Mouse (Mus musculus) hindbrain, embryonic 11.5 days (tissue): Measurements from ENCODE around the gene Prox2. TPM values are rescaled to one million over a fixed set of nuclear protein-coding genes. Genes with fewer than 3 reads are reported as not detected.
"Not testable (repeated sequence)": the region's sequence is repeated elsewhere in the genome, so short reads cannot be mapped to it uniquely, and the experiment has no call there.

Source experiments
- ATAC-seq: fragments of 200-750 bp; cut with Nextera tagmentation; 2 replicates; pipeline ENCODE4 v1.8.0; 2017; ENCODE audit warnings: mild to moderate bottlenecking, moderate TSS enrichment, moderate library complexity; ENCODE audit not compliant: low FRiP score
- DNase-seq: peaks from one replicate; pipeline ENCODE4 v3.0.0-alpha.2; 2015; ENCODE audit warnings: low spot score
- H3K27ac ChIP-seq: fragments of 300-500 bp; sonication (generic); 2 replicates; pipeline ENCODE4 v1.5.1; 2014; ENCODE audit warnings: mild to moderate bottlenecking, low read depth, low read length
- H3K27me3 ChIP-seq: fragments of 300-500 bp; sonication (generic); 2 replicates; pipeline ENCODE4 v1.6.1; 2014; ENCODE audit warnings: mild to moderate bottlenecking, low read length, moderate library complexity, mixed read lengths; ENCODE audit not compliant: control insufficient read depth, insufficient read depth
- H3K36me3 ChIP-seq: fragments of 300-500 bp; sonication (generic); 2 replicates; pipeline ENCODE4 v1.6.1; 2014; ENCODE audit warnings: mild to moderate bottlenecking, low read length, moderate library complexity, mixed read lengths; ENCODE audit not compliant: control insufficient read depth, insufficient read depth
- H3K4me1 ChIP-seq: fragments of 300-500 bp; sonication (generic); replicated peaks from 2 replicates; pipeline ENCODE4 v1.6.1; 2014; ENCODE audit warnings: low read length, mixed read lengths; ENCODE audit not compliant: control insufficient read depth, insufficient read depth
- H3K4me2 ChIP-seq: fragments of 300-500 bp; sonication (generic); replicated peaks from 2 replicates; pipeline ENCODE4 v1.6.1; 2014; ENCODE audit warnings: mild to moderate bottlenecking, low read depth, low read length
- H3K4me3 ChIP-seq: fragments of 300-500 bp; sonication (generic); 2 replicates; pipeline ENCODE4 v1.5.1; 2014; ENCODE audit warnings: low read depth, low read length
- H3K9ac ChIP-seq: fragments of 300-500 bp; sonication (generic); 2 replicates; pipeline ENCODE4 v1.6.1; 2014; ENCODE audit warnings: low read depth, low read length
- H3K9me3 ChIP-seq: fragments of 300-500 bp; sonication (generic); 2 replicates; pipeline ENCODE4 v1.6.1; 2016; ENCODE audit warnings: low read length; ENCODE audit not compliant: control insufficient read depth
- WGBS: fragments of 180-500 bp; shearing (Covaris S2); extraction: QIAGEN DNeasy Blood & Tissue Kit; methylation state at CpG from one replicate; pipeline ENCODE4 v1.1.7; 2014; 5-methylcytosine and 5-hydroxymethylcytosine counted together
- polyA plus RNA-seq: library from polyadenylated mRNA; unstranded; fragments of >200 nt; fragmentation: Nextera tagmentation; extraction: Ambion mirVana; gene quantifications from 2 replicates; pipeline ENCODE4 v1.2.1, GENCODE M21; 2014

The Prox2 gene
- polyA plus RNA-seq, 1 experiment from 2014 or later, result 4.1 TPM

- no peak for ATAC-seq
These were observed 36.3 kb upstream of the Prox2 start for GRCm38 (mm10) chr12:85146881-85147280.

GRCm38 (mm10) chr12:85146355-85146754, 35.8 kb upstream of the Prox2 start:
- no peak overlapping the region for H3K4me2 ChIP-seq
- ATAC-seq (no peak), DNase-seq (no peak)
- 29% methylated on average over 9 of the region's 11 CpGs for WGBS
- H3K4me3 ChIP-seq, result no peak overlapping the region
- peaks cover 5% of the 10 kb centered on the region; the same call in 1 of the 2 replicates for H3K27me3 ChIP-seq
- no peaks in the 10 kb centered on the region for H3K36me3 ChIP-seq
- H3K9ac ChIP-seq, result no peak overlapping the region
- peaks cover 4% of the 10 kb centered on the region for H3K4me1 ChIP-seq
- no peaks in the 10 kb centered on the region for H3K9me3 ChIP-seq
- H3K27ac ChIP-seq, result no peak overlapping the region

More at GRCm38 (mm10) chr12:85146881-85147280, 36.3 kb upstream of the Prox2 start:
- no peak overlapping the region for H3K4me3 ChIP-seq
- no peak overlapping the region for H3K27ac ChIP-seq
- no peak overlapping the region for H3K9ac ChIP-seq
- no peak for DNase-seq
- WGBS, result 82% methylated on average over 9 of the region's 9 CpGs
- H3K4me1 ChIP-seq, result peaks cover 4% of the 10 kb centered on the region
- no peak overlapping the region for H3K4me2 ChIP-seq
- peaks cover 5% of the 10 kb centered on the region; the same call in 1 of the 2 replicates for H3K27me3 ChIP-seq
- H3K36me3 ChIP-seq, result no peaks in the 10 kb centered on the region
- H3K9me3 ChIP-seq, result no peaks in the 10 kb centered on the region

GRCm38 (mm10) chr12:85145630-85146029, 35.1 kb upstream of the Prox2 start:
- Histone ChIP-seq H3K4me2 (no peak overlapping the region), H3K9ac (no peak overlapping the region), H3K27me3 (peaks cover 2% of the 10 kb centered on the region; the same call in 1 of the 2 replicates), H3K4me3 (no peak overlapping the region), H3K4me1 (peaks cover 4% of the 10 kb centered on the region), H3K27ac (no peak overlapping the region), H3K9me3 (no peaks in the 10 kb centered on the region), H3K36me3 (no peaks in the 10 kb centered on the region)
- ATAC-seq, result no peak
- DNase-seq, result no peak
- WGBS, result 65% methylated on average over 9 of the region's 9 CpGs

GRCm38 (mm10) chr12:85144821-85145220, 34.3 kb upstream of the Prox2 start:
- Histone ChIP-seq H3K27ac (no peak overlapping the region), H3K36me3 (no peaks in the 10 kb centered on the region), H3K4me1 (peaks cover 4% of the 10 kb centered on the region; the same call in 1 of the 2 replicates), H3K27me3 (no peaks in the 10 kb centered on the region), H3K4me2 (no peak overlapping the region), H3K9me3 (no peaks in the 10 kb centered on the region), H3K4me3 (no peak overlapping the region), H3K9ac (no peak overlapping the region)
- 92% methylated on average over 4 of the region's 4 CpGs for WGBS
- DNase-seq (no peak), ATAC-seq (no peak)

- H3K27ac ChIP-seq, DNase-seq, H3K4me2 ChIP-seq, H3K4me3 ChIP-seq, H3K27me3 ChIP-seq, H3K9ac ChIP-seq, H3K4me1 ChIP-seq, ATAC-seq, H3K9me3 ChIP-seq, H3K36me3 ChIP-seq: not testable (repeated sequence)
- 67% methylated on average over 2 of the region's 2 CpGs for WGBS
These were observed 33.7 kb upstream of the Prox2 start for GRCm38 (mm10) chr12:85144276-85144675.

- Histone ChIP-seq H3K36me3 (no peaks in the 10 kb centered on the region), H3K9ac (no peak overlapping the region), H3K4me1 (peaks cover 4% of the 10 kb centered on the region; the same call in 1 of the 2 replicates), H3K9me3 (no peaks in the 10 kb centered on the region), H3K27ac (no peak overlapping the region), H3K4me3 (no peak overlapping the region), H3K27me3 (no peaks in the 10 kb centered on the region), H3K4me2 (no peak overlapping the region)
- ATAC-seq (peak; percentile 66; the same call in 1 of the 2 replicates), DNase-seq (peak; percentile 91)
- 17% methylated on average over 4 of the region's 4 CpGs for WGBS
These were observed 32.2 kb upstream of the Prox2 start for GRCm38 (mm10) chr12:85142803-85143202.

- no peak overlapping the region for H3K4me2 ChIP-seq
- no peaks in the 10 kb centered on the region for H3K27me3 ChIP-seq
- H3K9ac ChIP-seq, result no peak overlapping the region
- no peak overlapping the region for H3K4me3 ChIP-seq
- peaks cover 3% of the 10 kb centered on the region; the same call in 1 of the 2 replicates for H3K4me1 ChIP-seq
- H3K9me3 ChIP-seq, result no peaks in the 10 kb centered on the region
- H3K36me3 ChIP-seq, result no peaks in the 10 kb centered on the region
- H3K27ac ChIP-seq, result no peak overlapping the region
- ATAC-seq (no peak), DNase-seq (no peak)
- 83% methylated on average over 6 of the region's 6 CpGs for WGBS
These were observed 30.5 kb upstream of the Prox2 start for GRCm38 (mm10) chr12:85141096-85141495.

GRCm38 (mm10) chr12:85140036-85140701, 29.6 kb upstream of the Prox2 start:
- Histone ChIP-seq H3K9me3 (no peaks in the 10 kb centered on the region), H3K27ac (no peak overlapping the region), H3K4me3 (no peak overlapping the region), H3K4me2 (no peak overlapping the region), H3K27me3 (no peaks in the 10 kb centered on the region), H3K9ac (no peak overlapping the region), H3K36me3 (no peaks in the 10 kb centered on the region), H3K4me1 (no peaks in the 10 kb centered on the region)
- DNase-seq, result no peak
- ATAC-seq, result no peak
- WGBS, result 46% methylated on average over 18 of the region's 18 CpGs

- Histone ChIP-seq H3K27ac (no peak overlapping the region), H3K4me1 (no peaks in the 10 kb centered on the region), H3K9me3 (no peaks in the 10 kb centered on the region), H3K4me3 (no peak overlapping the region), H3K36me3 (0 out of 2 replicates have a peak, but pooled peaks cover 3% of the 10 kb centered on the region), H3K27me3 (no peaks in the 10 kb centered on the region), H3K9ac (no peak overlapping the region), H3K4me2 (no peak overlapping the region)
- 85% methylated on average over 4 of the region's 4 CpGs for WGBS
- no peak for DNase-seq
- no peak for ATAC-seq
These were observed 26.1 kb upstream of the Prox2 start for GRCm38 (mm10) chr12:85136627-85137026.
